ENCODE assay signal across 13 mouse cellular contexts in genomic region chrX:12832709-12833108, GRCm38 (mm10).
"Had no signal": no experiment of that assay in that cellular context is flagged by ENCODE, and none has a peak within 500 bp of the region (broad histone marks: within the 10 kb centered on the region; RNA-seq: fewer than 3 reads in every experiment).

No protein-coding gene starts in this region.

- ATAC-seq: liver, embryonic 12.5 days; midbrain, embryonic 13.5 days had no signal

- H3K4me1 ChIP-seq: limb, embryonic 12.5 days had no signal

- DNase-seq: kidney, adult 11 months; kidney, adult 9 months; kidney, postnatal 36 days; lung, postnatal 36 days; right cerebral cortex, adult 18-20 months; right cerebral cortex, postnatal 25 days; thymus, adult 18-20 months; thymus, postnatal 14 days had no signal

- H3K36me3 ChIP-seq: limb, embryonic 12.5 days; liver, embryonic 12.5 days; midbrain, embryonic 13.5 days had no signal

- H3K4me2 ChIP-seq: limb, embryonic 12.5 days; liver, embryonic 12.5 days; midbrain, embryonic 13.5 days had no signal

- H3K27ac ChIP-seq: kidney, postnatal 0 days; limb, embryonic 12.5 days; liver, embryonic 12.5 days; midbrain, embryonic 13.5 days; stomach, postnatal 0 days had no signal

- H3K9me3 ChIP-seq: limb, embryonic 12.5 days; liver, embryonic 12.5 days; midbrain, embryonic 13.5 days had no signal

- H3K9ac ChIP-seq: limb, embryonic 12.5 days; liver, embryonic 12.5 days; midbrain, embryonic 13.5 days had no signal

- H3K4me3 ChIP-seq: limb, embryonic 12.5 days; liver, embryonic 12.5 days; midbrain, embryonic 13.5 days had no signal

- H3K27me3 ChIP-seq: liver, embryonic 12.5 days; midbrain, embryonic 13.5 days had no signal
